Mouse (Mus musculus) gastrocnemius, adult 18-20 months (tissue): ENCODE measurements around the gene Scgb1c1. TPM values are rescaled to one million over a fixed set of nuclear protein-coding genes. Genes with fewer than 3 reads are reported as not detected.

Source experiments
- DNase-seq: peaks from one replicate; pipeline ENCODE4 v3.0.0; 2021; ENCODE audit warnings: low spot score
- total RNA-seq, 2 experiments: library from RNA; stranded (reverse); gene quantifications; 2 replicates each; pipeline ENCODE4 v1.2.3; 2021

Scgb1c1 gene
- total RNA-seq, 2 experiments from 2014 or later, result not detected

- no peak for DNase-seq
Observed at GRCm38 (mm10) chr7:140840750-140841735, 4.3 kb upstream of the Scgb1c1 start.

- no peak for DNase-seq
Observed at GRCm38 (mm10) chr7:140843806-140844205, 1.5 kb upstream of the Scgb1c1 start.

GRCm38 (mm10) chr7:140845683-140846082 is 336 bp downstream of the Scgb1c1 start:
- DNase-seq, result no peak

DNA sequence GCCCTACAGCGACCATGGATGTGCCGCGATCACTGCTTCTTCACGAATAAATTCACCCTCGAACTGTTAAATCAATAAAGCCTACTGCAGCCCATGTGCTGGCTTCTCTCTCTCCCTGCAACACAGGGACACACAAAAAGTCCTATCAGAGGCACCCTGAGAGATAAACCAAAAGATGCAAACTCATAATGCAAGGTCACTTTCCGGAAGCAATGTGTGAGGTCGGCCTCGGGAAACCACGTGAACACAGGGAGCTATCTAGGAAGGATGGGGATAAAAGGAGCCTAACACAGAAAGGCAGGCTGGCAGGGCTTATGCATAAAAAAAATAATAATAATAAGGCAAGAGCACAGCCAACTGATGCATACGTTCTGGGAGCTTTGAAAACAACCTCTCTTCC is 1.3 kb downstream of the Scgb1c1 start:
- no peak for DNase-seq

GRCm38 (mm10) chr7:140847755-140848580 is 2.6 kb downstream of the Scgb1c1 start, which contains the start of gene Odf3:
Gene Odf3 (plus strand): TSS chr7:140847805.
- DNase-seq, result no peak

DNA sequence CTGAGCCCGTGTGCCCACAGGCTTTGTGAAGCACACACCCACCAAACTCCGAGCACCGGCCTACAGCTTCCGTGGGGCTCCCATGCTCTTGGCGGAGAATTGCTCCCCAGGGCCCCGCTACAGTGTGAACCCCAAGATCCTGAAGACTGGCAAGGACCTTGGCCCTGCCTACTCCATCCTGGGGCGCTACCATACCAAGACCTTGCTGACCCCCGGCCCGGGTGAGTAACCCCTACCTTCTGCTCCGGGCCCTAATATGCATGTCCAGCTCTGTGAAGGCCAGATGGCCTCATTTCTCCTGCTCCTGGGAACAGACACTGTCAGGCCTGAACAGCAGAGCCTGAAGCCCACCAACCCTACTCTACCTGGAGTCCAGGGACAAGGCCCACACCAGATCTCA is 3.2 kb downstream of the Scgb1c1 start:
- DNase-seq, result no peak

GRCm38 (mm10) chr7:140851916-140852315 is 6.6 kb downstream of the Scgb1c1 start:
- DNase-seq, result no peak

DNA sequence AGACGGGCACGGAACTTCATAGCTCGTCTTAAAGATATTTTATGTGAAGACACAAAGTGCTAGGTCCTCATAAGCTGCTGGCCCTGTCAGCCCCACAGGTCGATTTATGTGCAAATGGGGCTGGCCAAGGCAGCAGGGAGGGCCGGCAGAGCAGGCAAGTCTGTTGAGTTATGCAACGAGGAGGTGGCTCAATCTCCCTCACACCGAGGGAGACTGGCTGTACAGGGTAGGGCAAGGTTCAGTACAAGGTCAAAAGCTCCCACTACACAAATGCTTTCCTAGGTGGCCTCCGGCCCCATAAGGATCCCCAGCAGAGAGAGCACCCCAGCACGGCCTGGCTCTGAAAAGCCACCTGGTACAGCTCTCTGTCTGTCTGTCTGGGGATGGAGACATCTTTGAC is 8.0 kb downstream of the Scgb1c1 start:
- DNase-seq, result no peak

- DNase-seq, result no peak
Observed at GRCm38 (mm10) chr7:140854483-140854882, 9.1 kb downstream of the Scgb1c1 start.

DNA sequence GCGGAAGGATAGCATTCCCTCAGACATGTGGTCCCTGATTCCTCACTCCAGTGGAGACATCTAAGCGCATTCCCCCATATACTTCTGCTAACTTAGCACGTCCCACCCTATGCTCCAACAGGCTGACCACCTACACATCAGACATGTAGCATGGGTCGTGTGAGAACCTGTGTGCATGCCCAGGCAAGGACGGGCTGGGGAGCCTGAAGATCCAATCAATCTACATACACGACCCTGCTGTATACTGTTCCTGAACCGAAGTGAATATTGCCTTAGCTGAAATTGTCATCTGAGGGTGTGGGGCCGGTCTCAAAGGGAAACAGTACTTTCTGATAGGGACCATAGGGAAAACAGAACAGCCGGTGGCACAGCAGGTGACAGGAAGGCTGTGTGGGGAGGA is 9.8 kb downstream of the Scgb1c1 start:
- no peak for DNase-seq

DNA sequence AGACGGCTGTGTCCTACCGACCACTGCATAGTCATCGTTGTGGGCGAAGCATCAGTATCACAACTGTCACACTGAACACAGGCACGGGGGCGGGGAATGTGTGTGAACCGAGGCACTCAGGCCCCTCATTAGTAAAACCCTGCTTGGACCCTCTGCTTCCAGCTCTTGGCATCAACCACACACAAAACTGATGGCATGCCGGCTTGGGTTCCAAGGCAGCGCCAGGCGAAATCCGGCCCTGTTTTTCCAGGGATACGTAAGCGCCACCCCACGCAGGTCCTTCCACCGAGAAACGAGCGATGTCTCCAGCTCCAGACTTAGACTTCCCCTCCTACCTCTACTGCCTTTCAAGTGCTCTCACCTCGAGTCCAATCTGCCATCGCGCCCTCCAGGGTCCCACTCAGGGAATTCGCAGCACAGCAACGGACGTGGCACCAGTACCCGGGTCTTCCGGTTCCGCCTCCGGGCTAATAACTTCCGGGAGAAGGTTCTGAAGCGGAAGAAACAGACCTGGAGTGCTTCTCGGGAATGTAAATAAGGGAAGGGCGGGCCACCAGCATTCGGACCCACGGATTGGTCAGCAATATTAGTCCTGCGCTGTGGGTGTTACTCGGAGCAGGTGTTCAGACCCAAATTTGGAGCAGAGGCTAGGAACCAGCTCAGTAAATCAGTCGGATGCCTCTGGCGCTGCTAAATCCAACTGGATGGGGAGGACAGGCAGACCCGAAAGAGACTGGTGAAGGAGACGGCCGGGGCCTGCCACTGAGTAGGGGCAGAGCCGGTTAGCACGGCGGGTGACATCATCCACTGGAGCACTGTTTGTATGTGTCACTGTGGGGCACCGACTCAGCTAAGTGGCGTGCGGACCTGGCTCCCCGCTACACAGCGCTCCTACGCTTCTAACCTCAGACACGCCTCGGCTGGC is 10.8 kb downstream of the Scgb1c1 start, which contains the start of gene Gm45785:
Gm45785 (minus strand) TSS at position 472 of the 925 bp plus-strand sequence.
- DNase-seq, result peak; percentile 91

DNA sequence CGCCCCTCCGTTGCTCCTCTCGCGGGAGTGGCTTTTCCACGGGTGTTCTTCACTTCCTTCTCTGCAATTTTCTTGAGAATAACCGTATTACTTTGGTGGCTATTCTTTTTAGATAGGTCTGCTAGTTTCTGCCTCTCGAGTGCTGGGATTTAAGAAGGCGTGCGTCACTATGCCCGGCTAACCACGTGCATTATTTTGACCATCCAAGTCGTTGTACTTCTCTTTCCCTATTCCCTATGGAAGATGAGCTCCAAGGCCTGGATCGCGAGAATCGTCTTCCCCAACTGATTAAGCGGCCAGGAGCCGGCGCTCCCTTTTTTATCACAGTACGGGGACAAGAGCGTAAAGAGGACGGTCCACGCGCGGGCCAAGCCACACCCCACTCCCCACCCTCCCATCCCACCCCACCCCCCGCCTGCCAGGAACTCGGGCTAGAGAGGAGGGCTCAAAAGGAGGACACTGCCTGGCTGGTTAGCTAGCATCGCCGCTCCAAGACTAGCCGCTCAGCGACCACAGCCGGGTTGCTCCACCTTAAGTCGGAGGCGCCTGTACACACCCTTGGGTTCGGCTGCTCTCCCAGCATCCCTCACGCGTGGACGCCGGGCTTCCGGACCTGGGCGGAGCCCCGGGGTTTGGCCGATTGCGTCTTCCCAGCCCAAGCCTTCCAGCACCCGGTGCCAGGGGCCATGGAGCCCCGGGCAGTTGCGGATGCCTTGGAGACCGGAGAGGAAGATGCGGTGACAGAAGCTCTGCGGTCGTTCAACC is 11.6 kb downstream of the Scgb1c1 start, which contains the start of gene Ric8a:
Ric8a (plus strand) TSS at position 173 of the 765 bp plus-strand sequence.
- DNase-seq, result peak; percentile 92

DNA sequence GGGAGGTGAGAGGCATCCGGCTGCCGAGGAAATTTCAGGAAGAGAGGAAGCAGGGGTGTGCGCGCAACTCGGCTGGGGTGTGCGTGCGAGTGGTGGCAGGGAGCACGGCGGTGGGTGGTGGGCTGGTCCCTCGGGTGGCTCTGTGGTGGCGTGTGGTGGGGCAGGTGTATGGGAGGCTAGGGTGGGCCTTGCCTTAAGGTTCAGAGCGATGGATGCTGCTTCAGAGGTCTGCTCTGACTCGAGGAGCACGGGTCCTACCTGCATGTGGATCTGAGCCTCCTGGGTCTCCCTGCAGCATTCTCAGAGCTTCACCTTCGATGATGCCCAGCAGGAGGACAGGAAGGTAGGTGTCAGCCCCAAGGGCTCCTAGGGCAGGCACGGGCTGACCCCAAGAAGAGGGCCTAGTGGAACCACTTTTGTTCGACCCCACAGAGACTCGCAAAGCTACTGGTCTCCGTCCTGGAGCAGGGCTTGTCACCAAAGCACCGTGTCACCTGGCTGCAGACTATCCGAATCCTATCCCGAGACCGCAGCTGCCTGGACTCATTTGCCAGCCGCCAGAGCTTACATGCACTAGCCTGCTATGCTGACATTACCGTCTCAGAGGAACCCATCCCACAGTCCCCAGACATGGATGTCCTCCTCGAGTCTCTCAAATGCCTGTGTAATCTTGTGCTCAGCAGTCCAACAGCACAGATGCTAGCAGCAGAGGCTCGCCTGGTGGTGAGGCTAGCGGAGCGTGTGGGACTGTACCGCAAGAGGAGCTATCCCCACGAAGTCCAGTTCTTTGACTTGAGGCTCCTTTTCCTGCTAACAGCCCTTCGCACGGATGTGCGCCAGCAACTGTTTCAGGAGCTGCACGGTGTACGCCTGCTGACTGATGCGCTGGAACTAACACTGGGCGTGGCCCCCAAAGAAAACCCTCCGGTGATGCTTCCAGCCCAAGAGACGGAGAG is 12.5 kb downstream of the Scgb1c1 start, which contains the start of gene Bet1l:
Bet1l (minus strand) TSS at position 28 of the 956 bp plus-strand sequence.
- no peak for DNase-seq

DNA sequence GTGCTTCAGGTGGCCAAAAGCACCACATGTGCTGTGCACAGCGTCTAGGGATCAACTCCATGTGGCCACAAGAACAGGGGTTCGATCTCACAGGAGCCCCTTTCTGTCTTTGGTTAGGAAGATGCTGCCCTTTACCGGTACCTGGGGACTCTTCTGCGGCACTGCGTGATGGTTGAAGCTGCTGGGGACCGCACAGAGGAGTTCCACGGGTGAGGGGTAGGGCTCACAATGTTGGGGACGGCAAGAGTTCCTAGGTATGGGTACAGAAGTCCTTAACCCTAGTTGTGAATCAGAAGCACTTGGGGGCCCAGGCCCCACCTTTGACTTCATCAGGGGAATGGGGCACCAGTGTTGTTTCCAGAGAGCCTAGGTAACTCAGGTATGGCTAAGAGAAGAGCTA is 13.4 kb downstream of the Scgb1c1 start:
- no peak for DNase-seq

- no peak for DNase-seq
Observed at GRCm38 (mm10) chr7:140859997-140860396, 14.7 kb downstream of the Scgb1c1 start.

DNA sequence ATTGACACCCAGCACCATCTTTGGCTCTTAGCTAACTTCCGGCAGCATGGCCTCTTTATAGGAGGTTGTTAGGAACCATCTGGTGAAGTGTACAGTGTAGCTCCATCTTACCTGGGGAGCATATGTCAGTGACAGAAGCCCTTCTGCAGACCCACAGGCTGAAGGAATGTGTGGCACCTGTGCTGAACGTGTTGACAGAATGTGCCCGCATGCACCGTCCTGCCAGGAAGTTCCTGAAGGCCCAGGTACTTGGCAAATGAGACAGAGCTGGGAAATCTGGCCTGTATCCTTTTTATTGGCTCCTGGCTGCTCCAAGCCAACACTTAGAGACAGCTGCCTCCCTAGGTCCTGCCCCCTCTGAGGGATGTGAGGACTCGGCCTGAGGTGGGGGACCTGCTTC is 15.4 kb downstream of the Scgb1c1 start:
- no peak for DNase-seq

DNA sequence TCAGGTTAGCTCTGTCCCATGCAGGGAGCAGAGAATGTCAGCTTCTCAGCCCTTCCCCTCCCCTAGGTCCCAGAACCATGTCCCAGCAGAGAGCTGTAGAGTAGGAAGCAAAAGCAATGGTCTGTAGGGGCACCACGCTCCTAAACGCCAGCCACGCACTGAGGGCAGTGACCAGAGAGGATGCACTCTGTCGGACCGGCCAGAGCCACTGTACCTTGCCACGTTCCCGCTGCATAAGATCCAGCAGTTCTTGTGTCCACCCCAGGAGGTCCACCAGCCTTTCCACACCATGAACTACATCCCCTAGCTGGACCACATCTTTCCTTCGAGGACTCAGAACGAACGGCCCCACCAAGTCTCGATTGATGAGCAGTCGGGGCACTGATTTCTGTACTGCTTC is 19.4 kb downstream of the Scgb1c1 start:
- DNase-seq, result no peak

GRCm38 (mm10) chr7:140874224-140874623 is 28.9 kb downstream of the Scgb1c1 start:
- DNase-seq, result no peak

DNA sequence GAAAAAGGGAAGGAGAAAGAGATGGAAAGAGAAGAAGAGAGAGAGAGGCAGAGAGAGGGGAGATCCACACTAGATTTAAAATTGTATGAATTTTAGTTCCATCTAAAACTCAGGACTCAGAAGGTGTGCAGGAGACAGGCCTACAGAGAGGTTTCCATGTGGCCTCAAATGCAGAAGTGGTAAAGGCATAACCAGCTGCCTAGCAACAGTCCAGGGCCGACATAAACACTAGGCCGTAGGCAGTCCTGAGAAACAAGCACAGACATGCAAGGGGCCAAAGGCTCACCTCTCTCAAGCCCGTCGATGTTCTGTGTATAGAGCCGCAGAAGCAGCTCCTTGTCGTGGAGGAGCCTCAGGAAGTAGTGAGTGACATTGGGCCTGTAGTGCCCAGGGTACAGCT is 32.0 kb downstream of the Scgb1c1 start:
- DNase-seq, result no peak
